Mouse (Mus musculus) limb, embryonic 14.5 days (tissue): ENCODE measurements around the gene Gpx4. TPM values are rescaled to one million over a fixed set of nuclear protein-coding genes. Genes with fewer than 3 reads are reported as not detected.

Source experiments
- ATAC-seq: fragments of 200-750 bp; cut with Nextera tagmentation; 2 replicates; pipeline ENCODE4 v1.8.0; 2017; ENCODE audit warnings: low read depth, moderate number of reproducible peaks, moderate TSS enrichment; ENCODE audit not compliant: low FRiP score
- DNase-seq: peaks from one replicate; pipeline ENCODE4 v3.0.0-alpha.2; 2015; ENCODE audit warnings: low spot score
- H3K27ac ChIP-seq: fragments of 300-500 bp; sonication (generic); replicated peaks from 2 replicates; pipeline ENCODE4 v1.5.1; 2014; ENCODE audit warnings: low read depth, mild to moderate bottlenecking, low read length, moderate library complexity, mixed read lengths
- H3K27me3 ChIP-seq: fragments of 300-500 bp; sonication (generic); 2 replicates; pipeline ENCODE4 v1.6.1; 2014; ENCODE audit warnings: low read length, mixed read lengths; ENCODE audit not compliant: control insufficient read depth, insufficient read depth
- H3K36me3 ChIP-seq: fragments of 300-500 bp; sonication (generic); 2 replicates; pipeline ENCODE4 v1.6.1; 2014; ENCODE audit warnings: mild to moderate bottlenecking, low read length, moderate library complexity, mixed read lengths; ENCODE audit not compliant: control insufficient read depth, insufficient read depth
- H3K4me1 ChIP-seq: fragments of 300-500 bp; sonication (generic); 2 replicates; pipeline ENCODE4 v1.6.1; 2014; ENCODE audit warnings: antibody characterized with exemption, low read length, mixed read lengths; ENCODE audit not compliant: control insufficient read depth, insufficient read depth
- H3K4me2 ChIP-seq: fragments of 300-500 bp; sonication (generic); replicated peaks from 2 replicates; pipeline ENCODE4 v1.6.1; 2014; ENCODE audit warnings: low read depth, mild to moderate bottlenecking, low read length, moderate library complexity; ENCODE audit not compliant: severe bottlenecking
- H3K4me3 ChIP-seq: fragments of 300-500 bp; sonication (generic); replicated peaks from 2 replicates; pipeline ENCODE4 v1.5.1; 2014; ENCODE audit warnings: low read length
- H3K9ac ChIP-seq: fragments of 300-500 bp; sonication (generic); 2 replicates; pipeline ENCODE4 v1.6.1; 2014; ENCODE audit warnings: mild to moderate bottlenecking, low read depth, low read length, moderate library complexity; ENCODE audit not compliant: severe bottlenecking
- H3K9me3 ChIP-seq: fragments of 300-500 bp; sonication (generic); 2 replicates; pipeline ENCODE4 v1.6.1; 2016; ENCODE audit warnings: low read length; ENCODE audit not compliant: control insufficient read depth
- POLR2A ChIP-seq: fragments of 200-500 bp; IDR thresholded peaks from 2 replicates; pipeline ENCODE4 v1.8.0; 2012; ENCODE audit warnings: inconsistent platforms, mild to moderate bottlenecking, moderate library complexity, borderline replicate concordance; ENCODE audit not compliant: insufficient read depth, insufficient read length; ENCODE audit errors: extremely low read depth
- WGBS: fragments of 180-500 bp; shearing (Covaris S2); extraction: QIAGEN DNeasy Blood & Tissue Kit; methylation state at CpG from one replicate; pipeline ENCODE4 v1.1.7; 2014; 5-methylcytosine and 5-hydroxymethylcytosine counted together
- polyA plus RNA-seq, 2 experiments: library from polyadenylated mRNA; depleted of rRNA in 1 of 2; stranded (reverse) in 1 of 2; unstranded in 1 of 2; fragments of >200 nt; fragmentation: Nextera tagmentation in 1 of 2; extraction: Ambion mirVana in 1 of 2; gene quantifications; 2 replicates each; pipeline versions ENCODE4 v1.2.1 to v1.2.3; 2012 to 2014

Gene Gpx4
- polyA plus RNA-seq, 2 experiments = 379 to 493 TPM

GRCm38 (mm10) chr10:80004233-80004705 is 42.7 kb upstream of the Gpx4 start:
- H3K27ac ChIP-seq = no peak overlapping the region
- peaks cover 10% of the 10 kb centered on the region; the same call in 1 of the 2 replicates for H3K27me3 ChIP-seq
- no peaks in the 10 kb centered on the region for H3K36me3 ChIP-seq
- no peak overlapping the region for H3K4me3 ChIP-seq
- WGBS = 88% methylated on average over 8 of the region's 8 CpGs
- no peak overlapping the region for H3K4me2 ChIP-seq
- no peaks in the 10 kb centered on the region for H3K9me3 ChIP-seq
- no peak for DNase-seq
- H3K4me1 ChIP-seq = peaks cover 8% of the 10 kb centered on the region; the same call in 1 of the 2 replicates
- TF ChIP-seq POLR2A = no peak
- no peak for ATAC-seq
- no peak overlapping the region for H3K9ac ChIP-seq

- peaks cover 13% of the 10 kb centered on the region for H3K9me3 ChIP-seq
- peaks cover 42% of the 10 kb centered on the region for H3K27me3 ChIP-seq
- no peaks in the 10 kb centered on the region for H3K36me3 ChIP-seq
- H3K27ac ChIP-seq = no peak overlapping the region
- DNase-seq = no peak
- no peaks in the 10 kb centered on the region for H3K4me1 ChIP-seq
- 86% methylated on average over 6 of the region's 6 CpGs for WGBS
- H3K4me2 ChIP-seq = no peak overlapping the region
- H3K4me3 ChIP-seq = no peak overlapping the region
- ATAC-seq = no peak
- no peak overlapping the region for H3K9ac ChIP-seq
- TF ChIP-seq POLR2A = no peak
These were observed 35.2 kb upstream of the Gpx4 start for GRCm38 (mm10) chr10:80011740-80012139.

- Histone ChIP-seq H3K27me3 (peaks cover 42% of the 10 kb centered on the region), H3K4me1 (no peaks in the 10 kb centered on the region), H3K36me3 (no peaks in the 10 kb centered on the region), H3K4me3 (no peak overlapping the region), H3K4me2 (no peak overlapping the region), H3K9me3 (peaks cover 13% of the 10 kb centered on the region), H3K9ac (no peak overlapping the region), H3K27ac (no peak overlapping the region)
- DNase-seq (no peak), ATAC-seq (no peak)
- 26% methylated on average over 24 of the region's 25 CpGs for WGBS
- no peak for TF ChIP-seq POLR2A
These were observed 33.4 kb upstream of the Gpx4 start for GRCm38 (mm10) chr10:80013609-80014008.

GRCm38 (mm10) chr10:80014484-80015290 is 32.3 kb upstream of the Gpx4 start:
- H3K36me3 ChIP-seq = no peaks in the 10 kb centered on the region
- H3K9ac ChIP-seq = no peak overlapping the region
- 24% methylated on average over 27 of the region's 28 CpGs for WGBS
- no peak for ATAC-seq
- peaks cover 3% of the 10 kb centered on the region; the same call in 1 of the 2 replicates for H3K4me1 ChIP-seq
- no peak overlapping the region for H3K27ac ChIP-seq
- peaks cover 13% of the 10 kb centered on the region for H3K9me3 ChIP-seq
- TF ChIP-seq POLR2A = no peak
- DNase-seq = no peak
- no peak overlapping the region for H3K4me3 ChIP-seq
- H3K4me2 ChIP-seq = no peak overlapping the region
- H3K27me3 ChIP-seq = peaks cover 42% of the 10 kb centered on the region

GRCm38 (mm10) chr10:80015583-80015982 is 31.4 kb upstream of the Gpx4 start:
- DNase-seq (no peak), ATAC-seq (no peak)
- no peak for TF ChIP-seq POLR2A
- H3K4me2 ChIP-seq = no peak overlapping the region
- WGBS = 69% methylated on average over 10 of the region's 10 CpGs
- H3K36me3 ChIP-seq = no peaks in the 10 kb centered on the region
- H3K27ac ChIP-seq = no peak overlapping the region
- H3K4me3 ChIP-seq = no peak overlapping the region
- peaks cover 8% of the 10 kb centered on the region for H3K9me3 ChIP-seq
- peaks cover 42% of the 10 kb centered on the region for H3K27me3 ChIP-seq
- peaks cover 10% of the 10 kb centered on the region for H3K4me1 ChIP-seq
- H3K9ac ChIP-seq = no peak overlapping the region

- H3K9ac ChIP-seq = no peak within 1 kb of the TSS
- DNase-seq = no peak
- TF ChIP-seq POLR2A = no peak
- H3K4me3 ChIP-seq = no peak within 1 kb of the TSS
- no peaks in the 10 kb centered on the region for H3K9me3 ChIP-seq
- H3K36me3 ChIP-seq = no peaks in the 10 kb centered on the region
- no peak for ATAC-seq
- no peak within 1 kb of the TSS for H3K4me2 ChIP-seq
- WGBS = 62% methylated on average over 11 of the region's 11 CpGs
- peaks cover 42% of the 10 kb centered on the region for H3K27me3 ChIP-seq
- H3K4me1 ChIP-seq = peaks cover 10% of the 10 kb centered on the region
- H3K27ac ChIP-seq = no peak within 1 kb of the TSS
These were observed 30.5 kb upstream of the Gpx4 start, which contains the start of gene Arhgap45 for GRCm38 (mm10) chr10:80016511-80016910. TSS of gene Arhgap45 (plus strand) at chr10:80016653.
